Mouse (Mus musculus) C2C12 (cell line): ENCODE results near the gene Fhl1. TPM values are rescaled to one million over a fixed set of nuclear protein-coding genes. Genes with fewer than 3 reads are reported as not detected.

Experiments
- H3K27me3 ChIP-seq: one replicate; pipeline ENCODE4 v1.6.1; 2011; ENCODE audit not compliant: control insufficient read depth, insufficient read depth, insufficient read length
- H3K36me3 ChIP-seq: one replicate; pipeline ENCODE4 v1.6.1; 2011; ENCODE audit not compliant: control insufficient read depth, insufficient read depth
- H3K4me3 ChIP-seq: one replicate; pipeline ENCODE4 v1.5.1; 2011; ENCODE audit warnings: mild to moderate bottlenecking, control low read depth; ENCODE audit not compliant: poor library complexity, insufficient read depth, severe bottlenecking
- H3K79me2 ChIP-seq: one replicate; pipeline ENCODE4 v1.6.1; 2011; ENCODE audit not compliant: control insufficient read depth, insufficient read depth
- H3K79me3 ChIP-seq: one replicate; pipeline ENCODE4 v1.6.1; 2011; ENCODE audit warnings: low read depth, control low read depth
- H3ac ChIP-seq: one replicate; pipeline ENCODE3; 2011; ENCODE audit warnings: low read depth; ENCODE audit not compliant: control insufficient read depth, insufficient read length
- CEBPB ChIP-seq: IDR thresholded peaks from one replicate; pipeline ENCODE4 v1.6.1; 2011; ENCODE audit warnings: low read depth, mild to moderate bottlenecking, control low read depth, moderate library complexity
- CTCF ChIP-seq: IDR thresholded peaks from one replicate; pipeline ENCODE4 v1.5.1; 2011; ENCODE audit not compliant: control insufficient read depth, insufficient read depth, insufficient read length
- FOSL1 ChIP-seq: IDR thresholded peaks from one replicate; pipeline ENCODE4 v1.8.0; 2011; ENCODE audit warnings: mild to moderate bottlenecking, low read length; ENCODE audit not compliant: poor library complexity, insufficient read depth, severe bottlenecking
- MAX ChIP-seq: IDR thresholded peaks from one replicate; pipeline ENCODE4 v1.6.1; 2011; ENCODE audit warnings: mild to moderate bottlenecking, control low read depth
- MYOD1 ChIP-seq: IDR thresholded peaks from one replicate; pipeline ENCODE4 v1.6.1; 2011; ENCODE audit warnings: low read depth; ENCODE audit not compliant: control insufficient read depth, insufficient read length
- MYOG ChIP-seq: IDR thresholded peaks from one replicate; pipeline ENCODE4 v1.6.1; 2011; ENCODE audit not compliant: control insufficient read depth, insufficient read length; ENCODE audit errors: extremely low read depth
- USF1 ChIP-seq: IDR thresholded peaks from one replicate; pipeline ENCODE4 v1.6.1; 2011; ENCODE audit warnings: low read depth, mild to moderate bottlenecking, control low read depth, moderate library complexity
- polyA plus RNA-seq: library from polyadenylated mRNA; unstranded; fragments of >200 nt; fragmentation: generic; extraction: Trizol; gene quantifications from one replicate; pipeline ENCODE4 v1.2.1, GENCODE M21; 2012; ENCODE audit warnings: missing spikeins

Fhl1 gene
- polyA plus RNA-seq, 1 experiment: 42.8 TPM

DNA sequence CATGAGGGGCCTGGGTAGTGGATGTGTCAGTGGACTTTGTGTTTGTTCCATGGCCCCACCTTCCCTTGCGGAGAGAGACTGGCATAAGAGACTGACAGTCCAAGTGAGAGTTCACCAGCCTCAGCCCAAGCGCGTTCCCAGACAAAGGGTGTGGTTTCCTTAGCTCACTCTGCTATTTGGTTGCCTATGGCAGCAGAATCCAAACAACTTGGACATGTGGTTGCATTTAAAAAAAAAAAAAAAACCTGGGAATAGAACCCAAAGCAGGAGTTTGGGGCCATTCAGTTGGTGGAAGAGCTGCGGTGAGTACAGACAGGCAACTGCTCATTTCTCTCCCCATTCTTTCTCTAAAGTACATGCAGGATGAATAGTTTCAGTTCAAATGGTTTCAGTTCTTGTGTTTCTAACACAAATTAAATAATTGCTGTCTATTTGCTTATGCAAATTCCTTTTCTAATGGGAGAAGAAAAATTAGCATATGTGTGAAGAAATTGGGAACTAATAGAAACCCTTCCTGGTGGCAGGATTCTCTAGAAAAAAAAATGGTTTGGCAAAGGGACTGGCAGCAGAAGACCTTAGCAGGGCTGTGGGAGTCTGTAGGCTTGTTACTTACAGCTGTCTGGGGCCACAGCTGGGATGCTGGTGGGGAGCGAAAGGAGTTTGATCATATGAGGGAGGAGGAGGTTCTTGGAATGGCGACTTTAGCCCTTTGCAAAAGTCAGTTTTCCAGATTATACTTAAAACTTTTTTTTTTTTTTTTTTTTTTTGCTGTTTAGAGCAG lies 54.9 kb downstream of the Fhl1 start:
- no peak for TF ChIP-seq MYOG
- TF ChIP-seq MYOD1: no peak
- no peak for TF ChIP-seq USF1
- no peak for TF ChIP-seq FOSL1
- no peak for TF ChIP-seq CTCF
- TF ChIP-seq CEBPB: no peak
- TF ChIP-seq MAX: no peak
- Histone ChIP-seq H3K79me2 (no peaks in the 10 kb centered on the region), H3K79me3 (no peaks in the 10 kb centered on the region), H3K4me3 (no peak overlapping the region), H3ac (no peak overlapping the region), H3K27me3 (no peaks in the 10 kb centered on the region), H3K36me3 (no peaks in the 10 kb centered on the region)

DNA sequence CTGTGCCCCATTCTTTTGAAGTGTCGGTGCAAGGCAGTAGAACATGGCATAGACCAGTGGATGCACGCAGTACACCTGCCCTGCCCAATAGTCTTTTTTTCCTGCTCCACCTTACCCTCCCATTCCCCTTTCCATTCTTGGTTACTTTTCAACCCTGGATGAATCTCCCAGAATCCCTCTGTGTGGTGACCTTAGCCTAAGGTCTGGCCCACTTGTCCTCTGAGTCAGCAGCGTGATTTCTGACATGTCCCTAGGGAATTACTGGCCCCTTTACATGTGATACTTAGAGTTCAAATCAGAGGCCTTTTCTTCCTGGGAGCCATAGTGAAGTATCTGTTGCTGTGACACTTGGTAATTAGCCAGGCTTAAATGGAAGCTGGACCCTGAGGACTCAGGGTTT lies 55.9 kb downstream of the Fhl1 start:
- Histone ChIP-seq H3K79me2 (no peaks in the 10 kb centered on the region), H3K4me3 (no peak overlapping the region), H3K79me3 (no peaks in the 10 kb centered on the region), H3ac (no peak overlapping the region), H3K27me3 (no peaks in the 10 kb centered on the region), H3K36me3 (no peaks in the 10 kb centered on the region)
- no peak for TF ChIP-seq CTCF
- TF ChIP-seq MYOD1: no peak
- no peak for TF ChIP-seq CEBPB
- no peak for TF ChIP-seq MAX
- TF ChIP-seq FOSL1: no peak
- no peak for TF ChIP-seq MYOG
- TF ChIP-seq USF1: no peak

DNA sequence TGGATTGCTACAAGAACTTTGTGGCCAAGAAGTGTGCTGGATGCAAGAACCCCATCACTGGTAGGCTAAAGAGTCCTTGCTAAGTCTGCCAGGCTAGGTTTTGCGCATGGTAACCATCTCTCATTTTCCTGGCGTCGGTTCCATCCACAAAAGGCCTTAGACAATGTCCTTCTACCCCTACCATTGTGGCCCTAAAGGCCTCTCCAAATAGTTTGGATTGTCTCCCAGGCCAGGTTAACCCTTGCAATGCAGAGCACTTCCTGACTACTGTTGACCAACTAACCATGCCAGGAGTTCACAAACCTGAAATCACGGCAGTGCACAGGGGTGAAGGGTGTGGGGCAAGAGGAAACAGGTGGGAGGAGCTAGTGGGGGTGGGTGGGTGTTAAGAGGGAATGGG lies 59.0 kb downstream of the Fhl1 start:
- Histone ChIP-seq H3K27me3 (no peaks in the 10 kb centered on the region), H3K79me3 (no peaks in the 10 kb centered on the region), H3ac (no peak overlapping the region), H3K79me2 (no peaks in the 10 kb centered on the region), H3K4me3 (no peak overlapping the region), H3K36me3 (no peaks in the 10 kb centered on the region)
- TF ChIP-seq MAX (no peak), MYOG (no peak), CTCF (no peak), FOSL1 (no peak), CEBPB (no peak), MYOD1 (no peak), USF1 (no peak)

DNA sequence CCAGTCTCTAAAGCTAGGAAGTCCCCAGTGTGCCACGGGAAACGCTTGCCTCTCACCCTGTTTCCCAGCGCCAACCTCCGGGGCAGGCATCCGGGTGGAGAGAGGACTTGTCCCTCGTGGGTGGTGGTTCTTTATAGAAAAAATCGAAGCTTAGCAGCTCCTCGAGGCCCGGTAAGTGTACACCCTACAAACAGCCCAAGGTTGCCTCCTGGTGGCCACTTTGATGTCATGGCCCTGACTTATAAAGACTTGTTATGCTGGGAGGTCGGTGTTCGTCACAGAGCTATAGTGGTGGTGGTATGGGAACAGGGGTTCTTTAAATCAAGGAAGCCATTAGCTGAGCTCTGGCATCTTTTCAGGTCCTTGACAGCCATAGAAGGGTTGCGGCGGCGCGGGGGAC lies 59.7 kb downstream of the Fhl1 start:
- no peaks in the 10 kb centered on the region for H3K79me2 ChIP-seq
- H3K4me3 ChIP-seq: no peak overlapping the region
- H3K36me3 ChIP-seq: no peaks in the 10 kb centered on the region
- no peak overlapping the region for H3ac ChIP-seq
- TF ChIP-seq CEBPB (no peak), CTCF (peak; percentile 14)
- H3K79me3 ChIP-seq: no peaks in the 10 kb centered on the region
- no peaks in the 10 kb centered on the region for H3K27me3 ChIP-seq

DNA sequence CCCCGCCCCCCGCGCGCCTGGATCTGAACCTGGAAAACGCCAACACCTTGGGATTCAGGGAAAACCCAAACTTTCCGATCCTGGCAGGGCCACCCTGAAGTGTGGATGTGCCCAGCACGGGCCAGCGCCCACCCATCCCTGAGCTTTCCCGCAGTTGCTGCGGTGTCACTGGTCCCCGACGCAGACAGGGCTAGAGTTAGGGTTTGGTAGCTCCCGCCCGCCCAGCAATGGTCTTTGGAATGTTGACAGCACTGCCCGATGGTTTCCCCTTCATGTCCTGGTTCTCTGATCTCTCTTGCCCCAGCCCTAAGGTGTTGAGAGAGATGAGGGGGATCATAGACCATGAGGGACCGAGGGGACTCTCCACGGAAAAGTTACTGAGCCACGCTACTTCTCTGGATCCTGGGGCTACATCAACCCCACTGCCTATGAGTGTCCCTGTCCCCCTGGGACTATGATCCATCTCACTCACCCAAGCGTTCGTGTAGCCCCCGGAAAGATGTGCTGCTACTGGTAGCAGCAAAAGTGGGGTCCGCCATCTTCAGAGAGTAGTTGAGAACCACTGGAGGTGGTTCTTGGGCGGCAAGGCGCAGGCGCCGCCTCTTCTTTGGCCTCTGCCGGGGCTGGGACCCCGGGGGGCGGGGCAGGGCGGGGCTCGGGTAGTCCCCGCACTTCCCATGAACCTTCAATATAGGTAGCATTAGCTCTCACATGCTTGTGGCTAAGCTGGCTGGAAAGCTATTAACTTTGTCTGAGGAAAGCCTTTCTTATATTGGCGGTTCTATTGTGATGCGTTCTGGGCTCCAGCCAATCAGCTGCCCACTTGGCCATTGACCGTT lies 90.4 kb downstream of the Fhl1 start, which contains the start of gene Map7d3:
TSS of gene Map7d3 (minus strand) at position 562 of the 839 bp plus-strand sequence.
- Histone ChIP-seq H3ac (peak within 1 kb of the TSS; percentile 61), H3K36me3 (no peaks in the 10 kb centered on the region), H3K27me3 (no peaks in the 10 kb centered on the region), H3K79me3 (no peaks in the 10 kb centered on the region), H3K4me3 (peak within 1 kb of the TSS; percentile 11), H3K79me2 (no peaks in the 10 kb centered on the region)
- TF ChIP-seq MYOD1 (no peak), FOSL1 (no peak), CEBPB (no peak), MAX (no peak), MYOG (no peak), USF1 (no peak), CTCF (no peak)
